Mouse (Mus musculus) heart, postnatal 10 days (tissue): ENCODE data around the gene Il18bp. TPM values are rescaled to one million over a fixed set of nuclear protein-coding genes. Genes with fewer than 3 reads are reported as not detected.
"Not testable (repeated sequence)": the region's sequence is repeated elsewhere in the genome, so short reads cannot be mapped to it uniquely, and the experiment has no call there.

Experiments
- DNase-seq, 2 experiments: peaks; one replicate each; pipeline ENCODE4 v3.0.0; 2021
- intact Hi-C: fragments of 180-260 bp; cut with DNase I; formaldehyde crosslinking; loops from one replicate; pipeline ENCODE4 v1.15.1; 2025
- total RNA-seq, 2 experiments: library from RNA; stranded (reverse); gene quantifications; 2 replicates each; pipeline ENCODE4 v1.2.3; 2021

Il18bp gene
- 1 to 10 TPM; 4.4 to 5.7 TPM for total RNA-seq

DNA sequence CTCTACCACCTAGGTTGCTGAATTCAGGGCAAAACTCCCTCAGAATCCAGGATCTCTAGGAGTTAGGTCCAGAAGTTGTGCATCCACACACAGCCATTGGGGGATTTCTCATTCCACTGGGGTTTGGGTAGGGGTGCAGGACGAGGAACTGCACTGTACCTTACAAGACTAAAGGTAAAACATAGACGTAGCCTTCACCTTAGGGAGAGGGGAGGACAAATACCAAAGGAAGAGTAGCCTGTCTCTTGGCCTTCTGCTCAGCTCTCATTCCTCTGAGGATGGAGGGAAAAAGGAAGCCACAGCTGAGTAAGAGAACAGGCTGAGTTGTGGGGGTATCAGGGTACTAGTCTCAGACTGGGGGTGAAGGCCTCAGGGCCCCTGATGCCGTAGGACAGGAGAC is at the start of gene Il18bp:
Il18bp (minus strand) TSS at position 101 of the 400 bp plus-strand sequence.
- intact Hi-C loops = no loop called here
- no peak for DNase-seq

DNA sequence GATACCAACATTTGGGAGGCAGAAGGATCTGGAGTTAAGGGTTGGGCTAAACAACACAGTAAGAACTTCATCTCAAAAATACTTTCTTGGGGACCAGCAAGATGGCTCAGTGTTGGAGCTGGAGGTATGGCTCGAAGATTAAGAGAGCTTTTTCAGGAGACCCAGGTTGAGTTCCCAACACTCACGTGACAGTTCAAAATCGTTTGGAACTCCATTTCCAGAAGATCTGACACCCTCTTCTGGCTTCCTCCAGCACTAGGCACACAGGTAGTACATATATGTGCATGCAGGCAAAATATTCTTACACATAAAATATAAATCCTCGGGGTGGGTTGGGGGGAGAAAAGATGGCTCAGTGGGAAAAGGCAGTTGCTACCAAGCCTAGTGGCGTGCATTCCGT is 47.9 kb upstream of the Il18bp start:
- intact Hi-C loops = no loop called here

GRCm38 (mm10) chr7:102065046-102065891 is 46.8 kb upstream of the Il18bp start, which contains the start of the genes Rnf121, Xndc1 and Xntrpc:
TSS of gene Rnf121 (minus strand) at chr7:102065469.
TSS of gene Xndc1 (plus strand) at chr7:102065511.
TSS of gene Xntrpc (plus strand) at chr7:102065713.
- intact Hi-C loops = loop anchor here (2.0 kb wide), 1 partner anchor 66 kb away; no protein-coding TSS in a partner anchor
- DNase-seq = peak; percentile 95 to 96

More for the DNA sequence above, 47.9 kb upstream of the Il18bp start:
- DNase-seq = no peak

DNA sequence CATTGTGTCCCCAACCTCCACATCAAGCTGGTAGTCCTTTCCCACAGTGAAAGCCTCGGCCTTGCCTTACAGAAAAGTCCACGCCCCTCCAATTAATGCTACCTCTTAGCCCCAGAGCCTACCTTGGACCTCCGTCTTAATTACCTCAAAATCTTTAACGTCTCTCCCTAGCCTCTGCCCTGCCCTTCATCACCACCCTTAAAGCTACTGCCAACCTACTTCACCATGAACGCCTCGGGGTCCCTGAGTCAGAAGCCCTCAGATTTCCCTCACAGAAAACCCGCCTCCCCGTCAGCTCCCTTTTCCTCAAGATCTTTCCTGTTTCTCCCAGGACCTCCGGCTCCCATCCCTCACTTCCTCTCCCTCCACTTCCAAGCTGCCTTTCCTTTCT is 46.2 kb upstream of the Il18bp start:
- DNase-seq = no peak
- intact Hi-C loops = loop anchor here (2.0 to 5.0 kb wide), 2 partner anchors 66 to 132 kb away; partner anchors contain the start of genes Lrrc51 and Numa1

GRCm38 (mm10) chr7:102063891-102064290 is 45.4 kb upstream of the Il18bp start:
- intact Hi-C loops = loop anchor here (2.0 to 5.0 kb wide), 2 partner anchors 65 to 132 kb away; partner anchors contain the start of genes Lrrc51 and Numa1
- no peak for DNase-seq

DNA sequence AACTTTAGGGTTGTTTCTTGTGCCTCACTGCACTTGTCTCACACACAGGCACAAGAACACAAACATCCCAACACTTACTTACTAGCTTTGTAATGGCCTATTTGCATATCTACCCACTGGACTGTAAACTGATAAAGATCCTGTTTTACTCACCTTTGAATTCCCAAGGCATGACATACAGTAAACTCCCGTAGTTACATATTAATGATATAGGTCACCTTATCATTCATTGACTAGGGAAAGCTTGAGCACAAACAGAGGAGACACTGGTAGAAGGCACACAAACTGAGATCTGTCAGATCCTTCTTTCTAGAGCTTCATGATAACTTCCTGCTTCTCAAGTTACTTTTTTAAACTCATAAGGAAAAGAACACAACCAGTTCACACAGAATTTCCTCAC is 43.7 kb upstream of the Il18bp start:
- DNase-seq = no peak
- intact Hi-C loops = loop anchor here (5.0 kb wide), 1 partner anchor 130 kb away; the partner anchor contains the start of genes Lrrc51 and Numa1

DNA sequence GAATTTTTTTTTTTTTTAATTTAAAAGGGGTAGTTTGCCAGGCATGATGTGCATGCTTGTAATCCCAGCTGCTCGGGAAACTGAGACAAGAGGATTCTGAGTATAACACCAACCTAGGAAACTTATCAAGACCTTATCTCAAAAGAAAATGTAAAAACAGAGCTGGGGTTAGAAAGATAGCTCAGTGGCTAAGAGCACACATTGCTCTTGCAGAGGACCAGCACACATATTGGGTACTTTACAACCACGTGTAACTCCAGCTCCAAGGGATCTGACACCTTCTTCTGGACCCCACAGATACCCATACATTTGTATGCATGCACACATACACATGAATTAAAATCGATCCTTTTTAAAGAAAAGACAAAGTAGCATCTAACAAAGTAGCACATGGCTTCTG is 42.9 kb upstream of the Il18bp start:
- intact Hi-C loops = loop anchor here (5.0 kb wide), 1 partner anchor 129 kb away; the partner anchor contains the start of genes Lrrc51 and Numa1
- DNase-seq = no peak

DNA sequence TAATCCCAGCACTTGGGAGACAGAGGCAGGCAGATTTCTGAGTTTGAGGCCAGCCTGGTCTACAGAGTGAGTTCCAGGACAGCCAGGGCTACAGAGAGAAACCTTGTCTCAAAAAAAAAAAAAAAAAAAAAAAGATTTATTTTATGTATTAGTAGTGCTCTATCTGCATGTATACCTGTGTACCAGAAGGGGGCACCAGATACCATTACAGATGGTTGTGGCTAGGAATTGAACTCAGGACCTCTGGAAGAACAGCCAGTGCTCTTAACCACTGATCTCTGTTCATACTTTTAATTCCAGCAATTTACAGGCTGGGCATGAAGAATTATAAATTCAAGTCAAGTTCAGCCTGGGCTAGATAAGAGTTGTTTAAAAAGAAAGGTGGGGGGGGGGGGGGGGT is 30.0 kb upstream of the Il18bp start:
- DNase-seq, intact Hi-C loops: not testable (repeated sequence)

GRCm38 (mm10) chr7:102042314-102042713 is 23.8 kb upstream of the Il18bp start:
- DNase-seq = no peak
- intact Hi-C loops = no loop called here

DNA sequence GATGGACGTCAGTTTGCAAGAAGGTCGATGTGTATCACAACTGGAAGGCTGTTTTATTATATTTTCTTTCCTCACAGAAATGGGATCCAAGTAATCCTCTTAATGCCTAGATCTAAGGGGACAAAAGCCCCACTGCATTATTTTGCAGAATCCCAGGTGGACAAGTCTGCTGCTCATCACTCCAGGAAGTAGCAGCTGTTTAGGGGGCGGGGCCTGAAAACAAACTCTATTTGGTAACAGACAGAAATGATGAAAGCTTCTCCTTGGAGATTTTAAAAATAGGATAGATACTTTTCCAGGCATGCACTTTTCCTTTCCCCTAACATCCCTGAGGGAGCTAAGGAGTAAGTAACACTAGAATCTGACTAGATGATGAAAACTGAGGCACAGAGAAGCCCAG is 18.8 kb upstream of the Il18bp start:
- intact Hi-C loops = no loop called here
- DNase-seq = no peak

DNA sequence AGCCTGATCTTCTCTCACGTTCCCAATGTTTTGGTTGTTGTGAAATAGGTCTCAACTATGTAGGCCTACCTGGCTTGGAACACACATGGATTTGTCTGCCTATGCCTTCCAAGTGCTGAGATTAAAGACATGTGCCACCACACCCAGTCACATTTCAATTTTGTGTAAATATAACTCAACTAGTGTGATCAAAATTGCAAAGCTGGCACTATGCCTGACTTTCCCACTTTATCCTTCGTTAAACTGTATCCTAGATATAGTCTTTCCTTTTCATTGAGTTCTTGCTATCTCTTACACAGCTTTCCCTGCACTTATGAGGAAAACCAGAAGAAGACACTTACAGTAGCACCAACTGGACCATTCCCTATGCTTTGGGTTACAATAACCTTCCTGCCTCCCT is 17.0 kb upstream of the Il18bp start:
- no peak for DNase-seq
- intact Hi-C loops = no loop called here

- DNase-seq = no peak
- intact Hi-C loops = no loop called here
Measured at GRCm38 (mm10) chr7:102034904-102035303, 16.4 kb upstream of the Il18bp start.

- intact Hi-C loops = no loop called here
- no peak for DNase-seq
Measured at GRCm38 (mm10) chr7:102025187-102026119, 7.0 kb upstream of the Il18bp start.

DNA sequence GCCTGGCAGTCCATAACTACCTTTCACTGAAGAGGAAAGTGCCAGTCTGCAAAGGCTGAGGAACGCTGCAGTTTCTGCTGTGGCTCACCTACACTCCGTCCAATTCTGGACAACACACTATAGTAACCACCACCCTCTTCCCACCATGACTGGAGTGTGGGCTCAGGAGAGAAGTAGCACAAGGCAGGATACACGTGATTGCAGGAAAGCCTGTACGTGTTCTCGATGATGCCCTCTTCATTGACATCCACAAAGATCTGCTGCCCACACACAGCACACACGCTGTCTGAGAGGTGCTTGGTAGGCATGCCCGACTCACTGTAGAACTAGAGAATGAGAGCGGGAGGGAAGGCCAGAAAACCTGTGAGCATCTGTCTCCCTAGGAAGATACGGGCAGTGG is 5.3 kb upstream of the Il18bp start:
- intact Hi-C loops = no loop called here
- no peak for DNase-seq

DNA sequence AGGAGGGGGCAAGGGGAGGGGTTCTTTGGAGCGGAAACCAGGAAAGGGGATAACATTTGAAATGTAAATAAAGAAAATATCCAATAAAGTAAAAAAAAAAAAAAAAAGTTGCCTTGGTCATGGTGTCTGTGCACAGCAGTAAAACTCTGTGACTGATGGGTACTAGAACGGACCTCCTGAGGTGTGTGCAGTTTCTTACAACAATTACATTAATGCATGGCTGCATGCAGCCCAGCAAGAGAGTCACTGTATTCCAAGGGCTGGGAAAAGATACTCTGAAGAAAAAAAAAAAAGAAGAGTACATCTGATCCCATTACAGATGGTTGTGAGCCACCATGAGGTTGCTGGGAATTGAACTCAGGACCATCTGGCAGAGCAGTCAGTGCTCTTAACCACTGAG is 2.4 kb upstream of the Il18bp start:
- DNase-seq, intact Hi-C loops: not testable (repeated sequence)

- no peak for DNase-seq
- intact Hi-C loops = no loop called here
Measured at GRCm38 (mm10) chr7:102019362-102019761, 872 bp upstream of the Il18bp start.

DNA sequence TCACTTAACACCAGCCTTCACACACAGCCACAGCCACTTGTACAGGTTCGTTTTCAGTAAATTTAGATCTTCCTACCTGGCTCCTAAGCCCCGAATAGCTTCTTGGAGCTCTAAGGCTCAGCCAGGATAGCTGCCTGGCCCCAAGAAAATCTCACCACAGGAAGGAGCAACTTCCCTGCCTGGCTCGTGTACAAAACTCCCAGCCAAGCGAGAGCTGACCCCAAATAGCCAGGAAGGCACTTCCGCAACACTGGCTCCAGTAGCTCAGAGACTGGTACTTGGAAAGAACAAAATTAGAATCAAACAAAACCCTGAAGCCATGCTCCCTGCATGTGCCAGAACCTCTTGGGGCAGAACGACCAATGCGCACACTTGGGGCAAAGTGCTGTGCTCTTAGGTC is 456 bp downstream of the Il18bp start:
- DNase-seq = peak; percentile 47 to 55
- intact Hi-C loops = no loop called here

DNA sequence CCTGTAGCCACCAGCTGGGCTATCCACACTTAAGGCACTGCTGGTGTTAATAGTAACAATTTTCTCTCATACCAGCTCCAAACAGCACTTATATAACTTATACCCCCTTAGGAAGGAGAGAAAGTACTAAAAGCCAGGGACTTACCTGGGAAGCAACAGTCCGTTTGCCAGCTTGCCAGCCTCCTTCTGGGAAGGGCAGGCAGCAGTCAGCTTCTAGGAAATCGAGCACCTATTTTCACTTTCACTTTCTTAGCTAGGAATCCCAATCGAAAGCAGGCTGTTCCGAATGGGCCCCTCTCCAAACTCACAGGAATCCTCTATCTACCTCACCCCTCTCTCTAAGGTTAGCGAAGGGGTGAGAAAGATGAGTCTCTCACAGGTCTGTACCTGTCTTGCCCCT is 1.0 kb downstream of the Il18bp start:
- intact Hi-C loops = no loop called here
- DNase-seq = peak in 1 of 2 experiments; percentile 52

DNA sequence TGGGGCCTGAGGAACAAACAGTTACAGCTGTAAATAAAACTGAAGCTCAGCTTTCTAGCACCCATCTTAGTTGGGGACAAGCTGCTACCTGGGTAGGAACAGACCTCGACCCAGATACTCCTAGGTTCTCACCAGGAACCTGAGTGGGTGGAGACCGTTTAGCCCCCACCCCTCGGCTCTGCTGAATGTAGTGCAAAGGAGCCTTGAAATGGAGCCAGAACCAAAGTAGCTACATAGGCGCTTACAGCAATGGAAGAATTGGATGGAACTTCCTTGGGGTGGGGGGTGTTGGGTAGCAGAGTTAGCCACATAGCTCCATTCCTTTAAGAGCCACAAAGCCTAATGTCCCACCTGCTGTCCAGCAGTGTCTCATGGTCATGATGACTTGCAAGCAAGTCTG is 1.6 kb downstream of the Il18bp start:
- intact Hi-C loops = no loop called here
- DNase-seq = no peak

DNA sequence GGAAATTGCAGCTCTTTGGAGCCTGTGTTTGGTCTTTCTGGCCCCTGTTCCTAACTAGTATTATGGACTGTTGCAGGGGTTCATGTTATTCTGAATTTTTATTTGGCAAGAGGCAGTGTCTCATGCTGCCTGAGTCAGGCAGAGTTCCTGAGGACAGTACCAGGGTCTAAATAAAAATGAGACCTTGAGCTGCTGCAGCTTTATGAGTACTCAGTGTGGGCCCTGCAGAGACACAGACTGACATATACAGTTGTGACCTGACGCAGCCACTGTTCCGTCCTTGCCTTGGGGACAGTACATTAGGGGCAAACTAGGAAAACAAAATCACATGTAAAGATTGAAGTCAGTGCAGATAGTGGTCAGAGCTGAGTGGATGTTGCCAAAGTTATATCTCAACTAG is 3.5 kb downstream of the Il18bp start:
- DNase-seq = no peak
- intact Hi-C loops = no loop called here

DNA sequence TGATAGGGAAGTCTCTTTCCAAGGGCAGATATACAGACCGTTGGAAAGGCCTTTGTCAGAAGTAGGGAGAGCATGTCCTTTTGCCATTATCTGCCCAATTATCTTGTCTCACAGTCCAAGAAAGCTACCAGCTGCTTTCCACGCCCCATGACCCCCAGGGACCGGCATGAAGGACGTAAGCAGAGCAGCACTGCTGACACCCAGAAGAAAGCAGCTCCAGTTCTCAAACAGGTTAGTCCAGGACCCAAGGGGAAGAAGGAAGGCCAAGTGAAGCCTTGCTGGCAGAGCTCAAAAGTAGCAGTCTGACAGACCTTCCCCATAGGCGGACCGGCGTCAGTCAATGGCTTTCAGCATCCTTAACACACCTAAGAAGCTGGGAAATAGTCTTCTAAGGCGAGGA is 5.1 kb downstream of the Il18bp start:
- no peak for DNase-seq
- intact Hi-C loops = no loop called here
